Mouse (Mus musculus) cerebellum, adult (tissue): Measurements from ENCODE around the gene Nckap1l.

Source experiments
- ATAC-seq: cut with Nextera tagmentation; 2 replicates; pipeline ENCODE4 v1.9.2; 2017; ENCODE audit warnings: mild to moderate bottlenecking, moderate library complexity, mixed read lengths; ENCODE audit not compliant: insufficient number of reproducible peaks, low FRiP score, low TSS enrichment

Nckap1l gene

DNA sequence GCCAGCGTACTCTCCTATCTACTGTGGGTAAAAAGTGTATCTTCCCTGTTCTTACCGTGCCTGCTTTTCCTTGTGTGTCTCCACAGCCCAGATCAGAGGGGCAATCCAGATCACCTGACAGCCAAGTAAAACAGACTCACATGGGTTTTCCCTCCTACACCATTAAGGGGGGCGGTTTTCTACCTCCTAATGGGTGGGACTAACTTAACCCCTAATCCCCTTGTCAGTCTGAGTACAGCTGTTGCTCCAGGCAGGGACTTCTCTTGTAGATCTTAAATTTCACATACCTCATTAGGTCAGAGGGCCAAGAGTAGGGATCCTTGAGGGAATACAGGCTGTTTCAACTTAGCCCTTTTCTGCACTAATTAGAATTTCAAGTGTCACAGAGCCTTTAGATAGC, 44.6 kb downstream of the Nckap1l start:
- no peak for ATAC-seq

DNA sequence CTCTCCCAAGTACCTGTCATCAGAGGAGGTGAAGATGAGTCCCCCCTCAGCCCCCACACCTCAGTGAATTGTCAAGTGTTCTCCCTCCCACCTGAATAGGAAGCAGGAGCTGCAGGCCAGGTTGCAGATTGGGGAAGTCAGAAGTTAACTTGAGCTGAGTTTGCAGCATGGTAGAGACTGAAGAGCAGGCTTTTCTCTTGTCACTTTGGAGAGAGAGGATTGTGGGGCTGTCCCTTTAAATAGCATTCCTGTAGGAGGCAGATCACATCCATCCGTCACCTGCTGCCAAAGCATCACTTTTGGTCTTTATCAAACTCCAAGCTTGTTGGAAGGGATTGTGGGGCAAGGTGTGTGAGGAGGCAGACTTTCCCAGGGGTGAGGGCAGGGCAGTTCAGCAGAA, 47.1 kb downstream of the Nckap1l start:
- ATAC-seq, result no peak

DNA sequence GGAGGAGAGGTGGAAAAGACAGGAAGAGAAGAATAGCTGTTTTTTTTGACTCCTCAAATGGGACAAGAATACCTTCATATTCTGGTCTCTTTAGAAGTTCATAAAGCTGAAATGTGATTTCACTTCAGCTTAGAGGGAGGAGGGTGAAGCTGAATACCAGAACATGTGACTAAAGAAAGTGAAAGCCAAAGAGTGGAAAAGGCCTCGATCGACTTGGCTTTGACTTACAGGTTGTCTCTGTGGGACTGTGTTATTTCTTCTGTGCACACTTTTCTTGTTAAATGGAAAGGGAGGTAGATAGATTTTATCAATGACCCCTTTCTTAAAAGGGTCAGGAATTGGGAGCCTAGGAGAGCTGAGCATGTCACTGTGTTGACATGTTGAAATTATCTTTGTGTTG, 47.6 kb downstream of the Nckap1l start:
- ATAC-seq, result no peak

DNA sequence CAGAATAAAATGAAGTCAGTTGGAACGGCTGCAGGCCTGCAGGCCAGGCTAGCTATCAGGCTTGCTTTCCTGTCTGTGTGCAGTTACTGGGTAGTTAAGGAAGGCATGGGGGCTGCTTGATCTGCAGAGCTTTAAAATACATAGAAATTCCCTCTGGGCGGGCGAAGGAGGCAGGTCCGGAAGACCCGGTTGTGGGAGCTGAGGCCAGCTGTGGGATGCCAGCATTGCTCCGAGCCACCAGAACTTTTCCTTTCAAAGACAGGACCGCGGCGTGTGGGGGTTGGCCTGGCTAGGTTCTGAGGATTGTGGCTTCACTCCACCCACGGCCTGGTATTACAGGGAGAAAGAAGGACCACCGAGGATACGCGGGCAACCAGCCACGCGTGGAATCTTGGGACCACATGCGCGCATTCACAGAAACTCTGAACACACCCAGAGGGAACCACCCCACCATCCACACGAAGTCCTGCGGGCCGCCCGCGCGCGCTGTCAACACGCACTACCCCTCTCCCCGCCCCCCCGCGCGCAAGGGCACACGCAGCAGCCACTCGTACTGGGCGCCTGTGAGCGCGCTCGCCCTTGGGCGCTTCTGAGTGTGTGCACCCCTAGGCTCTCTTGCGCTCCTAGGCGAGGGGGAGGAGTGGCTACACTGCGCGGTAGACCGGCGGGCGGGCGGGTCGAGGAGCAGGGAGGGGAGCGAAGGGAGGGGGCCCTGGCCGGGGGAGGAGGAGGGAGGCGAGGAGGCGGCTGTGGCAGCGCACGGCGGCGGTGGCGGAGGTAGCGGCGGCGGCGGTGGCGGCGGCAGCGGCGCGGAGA, 49.0 kb downstream of the Nckap1l start, which contains the start of gene Pde1b:
TSS of gene Pde1b (plus strand) at position 600 of the 816 bp plus-strand sequence.
- ATAC-seq, result peak; percentile 63

DNA sequence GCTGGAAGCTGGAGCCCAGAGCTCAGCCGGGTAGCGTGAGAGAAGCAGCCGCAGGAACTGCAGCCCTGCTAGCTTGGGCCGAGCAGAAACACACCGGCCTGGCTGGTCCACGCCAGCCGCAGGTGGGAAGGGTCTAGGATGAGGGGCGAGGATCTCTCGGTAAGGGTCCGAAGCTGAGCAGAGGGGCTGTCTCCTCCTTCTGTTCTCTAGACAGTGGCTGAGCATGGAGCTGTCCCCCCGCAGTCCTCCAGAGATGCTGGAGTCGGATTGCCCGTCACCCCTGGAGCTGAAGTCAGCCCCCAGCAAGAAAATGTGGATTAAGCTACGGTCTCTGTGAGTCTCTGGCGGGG, 49.6 kb downstream of the Nckap1l start:
- peak; percentile 28; the same call in 1 of the 2 replicates for ATAC-seq

DNA sequence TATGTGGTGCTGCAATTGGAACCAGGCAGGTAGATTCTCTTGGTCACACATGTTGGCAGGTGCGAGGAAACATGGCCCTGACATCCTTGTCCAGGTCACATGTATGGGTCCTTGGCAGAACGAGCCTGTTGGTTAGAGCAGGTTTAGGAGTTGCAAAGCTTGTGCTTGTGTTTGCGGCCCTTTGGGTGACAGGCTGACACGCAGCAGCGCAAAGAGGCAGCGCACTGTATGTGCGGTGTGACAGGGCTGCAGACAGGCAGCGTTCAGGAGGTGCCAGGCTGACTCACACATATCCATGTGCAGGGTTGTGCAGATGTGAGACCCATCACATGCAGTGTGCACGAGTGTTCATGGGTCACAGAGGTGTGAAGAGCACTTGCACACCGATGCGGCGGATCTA, 50.1 kb downstream of the Nckap1l start:
- ATAC-seq, result no peak

DNA sequence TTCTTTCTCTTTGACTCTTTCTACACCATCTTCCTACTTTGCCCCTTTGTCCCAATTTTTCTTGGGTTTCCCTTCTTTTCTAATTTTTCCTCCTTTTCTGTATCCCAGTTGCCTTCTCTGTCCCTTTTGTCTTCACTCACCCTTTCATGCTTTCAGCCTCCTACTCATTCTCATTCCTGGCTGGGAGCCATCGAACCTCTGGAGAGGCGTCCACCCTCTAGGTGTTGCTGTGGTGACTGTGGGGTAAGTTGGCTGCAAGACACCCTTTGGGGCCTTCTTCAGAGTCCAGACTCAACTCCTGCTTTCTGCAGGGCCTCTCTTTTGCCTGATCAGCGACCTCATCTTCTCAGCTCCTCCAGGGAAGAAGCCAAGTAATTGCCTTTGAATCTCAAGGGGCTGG, 55.7 kb downstream of the Nckap1l start:
- ATAC-seq, result no peak

DNA sequence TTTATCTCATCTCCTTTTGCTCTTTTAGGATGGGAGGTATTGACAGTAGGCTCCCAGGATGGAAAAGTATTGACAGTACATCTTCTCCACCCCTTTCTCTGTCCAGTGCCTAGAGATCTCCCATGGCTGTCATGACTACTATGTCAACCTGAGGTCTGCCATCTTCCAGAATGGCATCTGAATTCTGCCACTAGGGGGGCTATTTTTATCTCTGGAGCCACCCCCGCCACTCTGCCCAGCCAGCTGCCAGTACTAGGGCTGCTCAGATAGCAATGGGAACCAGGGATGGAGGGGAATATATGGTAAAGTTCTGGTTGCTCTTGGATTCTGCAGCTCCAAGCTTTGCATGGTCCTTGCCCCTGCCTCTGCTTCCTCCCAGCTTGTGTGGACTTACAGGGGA, 58.1 kb downstream of the Nckap1l start:
- no peak for ATAC-seq

DNA sequence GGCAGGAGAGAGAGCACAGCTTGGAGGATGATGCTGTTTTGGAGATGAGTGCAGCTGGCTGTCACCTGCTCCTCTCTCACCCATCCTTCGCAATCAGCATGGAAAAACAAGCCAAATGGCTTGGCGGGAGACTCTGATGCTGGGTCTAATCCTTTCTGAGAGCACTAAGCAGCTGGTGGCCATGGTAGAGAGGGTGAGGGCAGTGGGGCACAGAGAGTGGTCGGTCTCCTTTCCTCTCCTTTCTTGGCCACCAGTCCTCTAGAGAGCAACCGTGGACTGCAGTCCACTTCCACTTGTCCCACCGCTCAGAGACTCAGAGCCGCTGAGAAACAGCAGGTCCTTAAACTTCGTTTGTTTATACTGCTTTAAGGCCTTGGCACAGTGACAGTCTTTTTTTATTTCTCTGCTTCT, 60.0 kb downstream of the Nckap1l start:
- peak; percentile 47; the same call in 1 of the 2 replicates for ATAC-seq

DNA sequence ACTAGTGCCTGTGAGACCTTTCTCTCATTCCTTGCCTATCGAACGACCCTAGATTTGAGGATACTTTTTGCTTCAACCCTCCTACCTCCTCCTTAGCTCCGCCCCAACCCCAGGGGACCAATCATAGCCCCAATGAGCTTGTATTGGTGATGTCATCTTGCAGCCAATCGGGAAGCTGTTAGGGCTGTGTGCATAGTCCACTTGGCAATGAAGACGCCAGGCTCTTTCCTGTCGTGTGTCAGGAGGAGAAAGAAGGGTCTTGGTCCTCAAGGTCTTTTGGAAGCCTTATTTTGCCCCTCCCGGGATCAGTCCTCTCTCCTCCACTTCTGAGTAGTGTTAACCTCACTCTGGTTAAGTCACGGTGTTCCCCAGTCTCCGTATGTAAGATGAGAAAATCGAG, 60.5 kb downstream of the Nckap1l start:
- peak; percentile 91 for ATAC-seq

DNA sequence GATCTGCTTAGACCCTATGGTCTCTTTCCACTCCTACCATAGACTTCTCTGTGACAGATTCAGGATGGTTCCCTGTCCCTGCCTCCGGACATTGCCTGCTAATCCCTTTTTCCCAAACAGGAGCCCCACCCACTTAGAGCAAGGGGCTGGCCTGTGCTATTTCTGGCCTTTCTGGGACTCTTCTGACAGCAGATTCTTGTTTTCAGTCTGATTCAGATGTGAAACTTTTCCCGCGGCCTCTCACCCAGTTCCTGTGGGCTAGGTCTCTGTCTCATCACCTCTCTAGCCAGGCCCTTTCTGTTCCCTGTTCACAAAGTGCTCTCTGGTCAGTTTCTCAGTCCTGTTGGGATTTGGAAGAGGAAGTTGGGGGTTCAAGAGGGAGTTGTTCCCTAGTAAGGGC, 61.3 kb downstream of the Nckap1l start:
- ATAC-seq, result no peak

DNA sequence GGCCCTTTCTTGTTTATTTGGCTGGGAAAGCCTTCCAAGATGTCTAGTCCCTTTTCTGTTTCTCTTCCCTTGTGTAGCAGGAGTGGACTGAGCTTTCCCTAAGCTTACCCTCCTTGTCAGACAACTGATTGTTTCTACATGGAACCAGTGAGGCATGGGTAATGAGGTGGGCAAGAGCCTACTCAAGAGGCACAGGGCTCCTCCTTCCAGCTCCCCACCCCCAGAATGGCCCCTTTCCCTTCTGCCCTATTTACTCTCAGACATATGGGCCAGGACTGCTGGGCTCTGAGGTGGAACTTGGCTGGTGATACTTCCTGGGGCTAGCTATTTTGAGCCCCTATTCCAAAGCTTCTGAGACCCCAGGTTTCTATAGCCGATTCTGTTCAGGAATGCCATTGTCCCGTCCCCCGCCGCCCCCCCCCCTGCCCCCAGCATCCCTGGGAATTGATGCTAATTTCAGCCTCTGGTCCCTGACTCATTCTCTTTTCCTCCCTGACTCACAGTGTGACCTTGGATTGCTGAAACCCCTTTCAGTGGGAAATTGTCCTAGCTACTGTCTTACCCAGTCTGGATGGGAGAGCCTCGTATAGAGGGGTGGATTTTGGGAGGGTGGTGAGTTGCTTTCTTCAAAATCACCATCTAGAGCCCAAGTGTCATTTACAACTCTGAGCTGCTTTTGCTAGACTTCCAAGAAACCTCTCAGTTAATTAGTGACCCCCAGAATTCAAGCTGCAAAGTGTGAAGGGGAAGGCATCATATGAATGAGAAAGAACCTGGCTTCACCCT, 65.2 kb downstream of the Nckap1l start:
- no peak for ATAC-seq

DNA sequence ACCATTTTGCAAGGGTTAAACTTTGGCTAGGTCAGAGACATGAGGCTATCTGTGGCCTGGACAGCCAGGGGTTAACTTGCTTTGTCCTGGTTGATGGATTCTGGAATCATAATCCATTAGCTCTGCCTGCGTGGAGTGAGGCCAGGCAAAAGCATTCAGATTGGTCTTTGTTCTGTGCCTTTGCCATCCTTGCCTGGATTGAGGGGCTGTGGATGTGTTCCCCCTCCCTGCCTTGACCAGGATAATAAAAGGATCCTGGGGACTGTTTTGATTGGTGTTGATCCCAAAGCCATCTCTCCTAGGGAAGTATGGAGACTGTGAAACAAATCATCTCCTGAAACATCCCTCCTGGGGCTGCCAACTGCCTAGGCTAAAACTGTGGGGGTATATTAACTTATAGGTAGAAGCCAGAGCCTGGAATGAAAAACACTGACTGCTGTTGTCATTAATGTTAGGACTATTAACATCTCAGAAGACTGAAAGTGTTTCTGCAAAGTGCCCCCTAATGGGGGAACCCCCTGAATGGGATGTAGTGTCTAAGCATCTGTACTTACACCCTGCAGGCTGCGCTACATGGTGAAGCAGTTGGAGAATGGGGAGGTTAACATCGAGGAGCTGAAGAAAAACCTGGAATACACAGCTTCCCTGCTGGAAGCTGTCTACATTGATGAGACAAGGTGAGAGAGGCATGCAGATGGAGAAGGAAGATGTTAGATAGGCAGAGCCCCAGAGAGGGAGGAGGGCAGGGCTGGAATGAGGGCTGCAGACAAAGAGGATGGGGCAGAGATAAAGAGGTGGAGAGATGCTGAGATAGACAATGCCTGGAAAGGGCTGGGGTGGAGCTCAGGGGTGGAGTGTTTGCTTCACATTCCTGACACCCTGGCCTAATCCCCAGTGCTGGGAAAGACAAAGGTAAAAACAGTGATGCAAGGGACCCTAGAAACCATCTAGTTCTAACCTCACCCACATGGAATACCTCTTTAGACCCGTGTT, 66.1 kb downstream of the Nckap1l start:
- ATAC-seq, result no peak

DNA sequence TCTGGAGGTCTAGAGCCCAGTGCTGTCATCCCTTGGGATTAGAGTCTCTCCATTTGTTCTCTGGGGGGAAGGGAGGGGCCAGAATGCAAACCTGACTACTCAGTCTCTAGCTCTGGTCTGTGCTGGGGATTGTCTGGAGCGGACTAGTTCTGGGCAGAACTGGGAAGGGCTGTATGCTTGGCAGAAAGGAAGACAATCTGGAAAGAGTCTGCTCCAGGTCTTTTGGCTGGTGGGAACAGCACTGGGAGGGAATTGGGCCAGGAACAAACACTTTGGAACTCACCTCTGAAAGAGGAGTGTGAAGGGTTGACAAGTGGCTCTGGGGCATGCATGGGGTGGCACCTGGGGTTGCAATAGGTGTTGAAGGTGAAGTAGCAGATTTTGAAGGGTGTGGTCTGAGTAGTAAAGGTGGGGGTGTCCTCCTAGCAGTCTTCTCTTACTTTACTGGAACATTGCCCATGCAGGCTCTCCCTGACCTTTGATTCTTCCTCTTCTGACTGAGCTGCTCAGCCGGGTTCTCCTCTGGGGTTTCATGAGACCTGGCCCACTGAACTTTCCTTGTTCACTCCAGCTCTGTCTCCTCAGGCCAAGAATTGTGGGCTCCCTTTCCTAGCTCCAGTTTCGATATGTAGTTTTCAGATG, 69.0 kb downstream of the Nckap1l start:
- peak; percentile 46; the same call in 1 of the 2 replicates for ATAC-seq

DNA sequence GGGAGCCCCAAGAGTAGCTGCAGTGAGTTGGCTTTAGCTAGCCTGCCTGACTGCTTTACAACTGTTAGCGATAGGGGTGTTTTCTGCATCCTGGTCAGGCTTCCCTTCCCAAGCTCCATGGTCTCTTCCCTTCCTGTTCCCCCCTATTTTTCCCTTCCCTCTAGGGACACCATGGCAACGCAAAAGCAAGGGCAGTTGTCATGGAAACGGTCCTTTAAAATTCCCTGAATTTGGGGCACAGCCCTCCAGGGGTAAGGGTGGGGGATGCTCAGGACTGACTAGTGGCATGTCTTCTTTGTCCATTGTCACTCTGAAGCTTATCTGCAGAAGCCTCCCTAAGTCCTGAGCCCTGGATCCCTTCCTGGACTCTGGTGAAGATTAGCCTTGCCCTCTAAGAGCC, 69.6 kb downstream of the Nckap1l start:
- ATAC-seq, result no peak

DNA sequence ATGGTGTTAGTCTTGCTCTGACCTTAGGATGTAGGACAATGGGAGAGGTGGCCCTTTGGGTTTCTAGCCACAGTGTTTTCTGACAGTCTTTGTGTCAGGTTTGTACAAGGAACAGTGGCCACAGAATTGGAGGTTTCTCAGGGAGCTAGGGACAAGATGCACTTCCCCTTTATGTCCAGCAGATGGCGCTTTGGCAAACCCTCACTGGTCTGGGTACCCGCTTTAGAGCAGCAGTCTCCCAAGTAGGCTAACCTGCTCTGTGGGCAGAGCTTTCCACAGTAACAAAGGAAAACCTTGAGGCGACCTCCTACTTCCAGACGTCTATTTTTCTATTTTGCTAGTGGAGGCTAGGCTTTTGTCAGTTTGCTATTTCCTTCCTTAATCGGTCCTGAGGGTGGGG, 76.8 kb downstream of the Nckap1l start:
- peak; percentile 65; the same call in 1 of the 2 replicates for ATAC-seq

DNA sequence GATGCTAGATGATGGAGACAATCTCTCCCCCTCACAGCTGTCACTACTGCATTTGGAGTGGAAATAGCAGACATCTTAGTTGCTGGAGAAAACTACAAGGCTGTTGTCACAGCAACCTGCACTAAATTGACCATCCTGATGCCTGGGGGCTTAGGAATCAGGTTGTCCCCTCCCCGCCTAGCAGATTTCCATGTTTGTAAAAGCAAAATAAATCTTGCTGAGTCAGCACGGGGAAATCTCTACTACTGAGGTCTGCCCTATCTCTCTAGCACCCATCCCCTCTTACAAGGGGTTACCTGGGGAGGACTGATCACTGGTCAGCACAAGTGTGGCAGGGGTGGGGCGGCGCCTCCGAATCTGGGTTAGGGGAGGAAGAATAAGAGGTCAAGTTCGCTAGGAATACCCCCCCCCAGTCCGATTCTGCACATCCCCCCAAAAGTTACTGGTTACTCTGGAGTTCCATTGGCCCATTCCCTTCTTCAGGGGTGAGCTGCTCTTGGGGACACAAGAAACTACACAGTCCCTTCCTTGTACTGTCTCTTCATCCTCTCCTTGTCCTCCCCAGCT, 80.5 kb downstream of the Nckap1l start:
- ATAC-seq, result no peak

DNA sequence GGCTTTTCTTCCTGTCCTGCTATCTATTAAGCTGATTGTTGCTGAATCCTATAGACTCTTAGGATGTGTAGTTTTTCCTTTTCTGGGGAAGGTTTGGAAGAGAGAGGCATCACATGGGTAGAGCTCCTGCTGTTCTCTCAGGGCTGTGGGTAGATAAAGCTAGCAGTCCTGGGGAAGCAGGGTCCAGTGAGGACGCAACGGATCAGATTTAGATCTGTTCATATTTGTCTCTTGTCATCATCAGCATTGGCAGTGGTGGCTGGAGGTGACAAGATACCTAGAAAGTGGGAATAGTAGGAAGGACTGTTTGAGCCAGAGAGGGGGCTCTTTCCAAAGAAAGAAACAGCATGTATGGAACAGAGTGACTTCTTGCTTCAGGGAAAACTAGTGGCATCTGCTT, 81.4 kb downstream of the Nckap1l start:
- no peak for ATAC-seq

DNA sequence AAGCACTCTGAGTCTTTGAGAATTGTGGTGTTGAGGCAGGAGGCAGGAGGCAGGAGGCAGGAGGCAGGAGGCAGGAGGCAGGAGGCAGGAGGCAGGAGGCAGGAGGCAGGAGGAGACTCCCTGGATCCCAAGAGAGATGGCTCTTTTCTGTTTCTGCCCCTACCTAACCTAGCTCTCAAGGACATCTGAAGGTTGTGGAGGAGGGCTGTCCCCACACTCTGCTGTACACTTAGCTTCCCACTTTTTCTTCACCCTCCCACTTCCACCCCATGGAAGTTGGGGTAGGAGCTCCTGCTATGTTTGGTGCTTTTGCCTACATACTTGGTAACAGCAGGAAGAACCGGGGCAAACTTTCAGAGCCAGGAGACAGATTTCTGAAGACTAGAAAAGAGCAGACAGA, 82.2 kb downstream of the Nckap1l start:
- no peak for ATAC-seq

DNA sequence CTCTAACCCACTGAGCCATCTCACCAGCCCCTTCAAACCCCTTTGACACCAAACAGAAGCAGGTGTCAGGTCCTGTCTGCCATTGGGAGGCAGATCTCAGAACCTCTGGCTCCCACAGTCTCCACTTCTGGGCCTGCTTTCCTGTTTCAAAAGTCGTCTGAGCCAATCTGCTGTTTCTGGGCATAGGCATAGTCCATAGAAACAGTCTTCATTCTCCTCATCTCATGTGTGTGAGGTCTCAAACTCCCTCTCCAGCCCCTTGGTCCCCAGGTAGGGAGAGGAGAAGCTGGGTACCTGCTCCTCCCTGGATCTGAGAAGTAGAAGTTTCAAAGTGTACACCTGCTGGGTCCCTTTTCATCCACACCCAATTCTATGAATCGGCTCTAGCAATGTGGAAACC, 82.9 kb downstream of the Nckap1l start:
- ATAC-seq, result no peak
